Mouse (Mus musculus): ENCODE results near the gene Nln. TPM values are rescaled to one million over a fixed set of nuclear protein-coding genes. Genes with fewer than 3 reads are reported as not detected.

The Nln gene
- polyA plus RNA-seq, 1 experiment from 2014 or later, result 22.1 TPM

DNA sequence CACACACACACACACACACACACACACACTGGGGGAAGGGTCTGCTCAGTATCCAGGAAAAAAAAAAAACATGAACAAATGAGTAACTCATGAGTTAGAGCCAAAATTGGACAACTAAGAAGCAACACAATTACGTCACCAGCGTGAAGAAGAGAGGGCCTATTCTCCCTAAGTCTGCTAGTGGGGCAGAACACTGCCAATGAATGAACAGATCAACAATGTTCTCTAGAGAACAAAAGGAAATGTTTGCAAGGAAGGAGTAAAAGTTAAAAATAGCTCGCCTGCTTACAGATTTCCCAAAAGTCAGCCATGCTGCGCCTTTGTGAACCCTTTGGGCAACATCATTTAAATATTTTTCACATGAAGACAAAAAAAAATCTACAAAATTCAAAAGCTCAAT lies 69.6 kb downstream of the Nln start:
- no peaks in the 10 kb centered on the region for H3K9me3 ChIP-seq (ENCODE audit: control insufficient read depth, low read length)
- H3K36me3 ChIP-seq (ENCODE audit: control insufficient read depth, insufficient read depth, low read length), result no peaks in the 10 kb centered on the region
- H3K4me3 ChIP-seq (ENCODE audit: low read length), result no peak overlapping the region
- WGBS, result 67% methylated on average over 4 of the region's 4 CpGs
- no peak overlapping the region for H3K9ac ChIP-seq (ENCODE audit: low read length)
- H3K4me1 ChIP-seq (replicated peaks; ENCODE audit: control insufficient read depth, insufficient read depth, low read length), result peaks cover 44% of the 10 kb centered on the region
- H3K27me3 ChIP-seq (ENCODE audit: control insufficient read depth, insufficient read depth, low read depth, low read length), result no peaks in the 10 kb centered on the region
- no peak overlapping the region for H3K4me2 ChIP-seq (ENCODE audit: low read depth, low read length)
- ATAC-seq (ENCODE audit: low read depth), result no peak
- H3K27ac ChIP-seq (ENCODE audit: low read length), result peak overlapping the region; percentile 22

- no peak for ATAC-seq (ENCODE audit: low read depth)
- WGBS, result 91% methylated on average over 7 of the region's 7 CpGs
- Histone ChIP-seq H3K9ac (ENCODE audit: low read length) (no peak overlapping the region; the same call in 1 of the 2 replicates), H3K4me3 (ENCODE audit: low read length) (no peak overlapping the region), H3K27ac (ENCODE audit: low read length) (no peak overlapping the region), H3K4me1 (replicated peaks; ENCODE audit: control insufficient read depth, insufficient read depth, low read length) (peaks cover 51% of the 10 kb centered on the region), H3K36me3 (ENCODE audit: control insufficient read depth, insufficient read depth, low read length) (no peaks in the 10 kb centered on the region), H3K4me2 (ENCODE audit: low read depth, low read length) (no peak overlapping the region), H3K9me3 (ENCODE audit: control insufficient read depth, low read length) (no peaks in the 10 kb centered on the region), H3K27me3 (ENCODE audit: control insufficient read depth, insufficient read depth, low read depth, low read length) (no peaks in the 10 kb centered on the region)
Observed at GRCm38 (mm10) chr13:104038891-104039290, 70.5 kb downstream of the Nln start.

DNA sequence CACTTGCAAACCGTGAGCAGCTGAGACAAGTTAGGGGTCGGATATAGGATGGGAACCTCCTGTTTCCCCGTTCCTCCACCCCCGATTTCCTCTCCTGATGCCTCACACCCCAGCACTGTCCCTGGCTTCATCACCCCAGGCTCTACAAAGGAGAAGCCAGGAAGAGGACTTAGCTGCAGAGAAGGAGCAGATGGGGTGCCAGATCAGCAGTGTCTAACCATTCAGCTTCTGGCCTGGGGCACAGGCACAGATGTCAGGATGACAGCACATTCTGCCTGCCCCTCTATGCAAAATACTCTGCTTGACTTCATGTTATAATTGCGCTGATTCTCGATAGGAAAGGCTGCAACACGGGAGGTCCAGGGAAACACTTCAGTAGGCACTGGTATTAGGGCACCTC lies 71.1 kb downstream of the Nln start:
- no peaks in the 10 kb centered on the region for H3K36me3 ChIP-seq (ENCODE audit: control insufficient read depth, insufficient read depth, low read length)
- peak overlapping the region; percentile 95 for H3K27ac ChIP-seq (ENCODE audit: low read length)
- H3K4me3 ChIP-seq (ENCODE audit: low read length), result peak overlapping the region; percentile 9; the same call in 1 of the 2 replicates
- H3K4me2 ChIP-seq (ENCODE audit: low read depth, low read length), result peak overlapping the region; percentile 39
- no peaks in the 10 kb centered on the region for H3K9me3 ChIP-seq (ENCODE audit: control insufficient read depth, low read length)
- no peaks in the 10 kb centered on the region for H3K27me3 ChIP-seq (ENCODE audit: control insufficient read depth, insufficient read depth, low read depth, low read length)
- 48% methylated on average over 7 of the region's 7 CpGs for WGBS
- peak overlapping the region; percentile 55 for H3K9ac ChIP-seq (ENCODE audit: low read length)
- ATAC-seq (ENCODE audit: low read depth), result no peak
- H3K4me1 ChIP-seq (replicated peaks; ENCODE audit: control insufficient read depth, insufficient read depth, low read length), result peaks cover 51% of the 10 kb centered on the region

DNA sequence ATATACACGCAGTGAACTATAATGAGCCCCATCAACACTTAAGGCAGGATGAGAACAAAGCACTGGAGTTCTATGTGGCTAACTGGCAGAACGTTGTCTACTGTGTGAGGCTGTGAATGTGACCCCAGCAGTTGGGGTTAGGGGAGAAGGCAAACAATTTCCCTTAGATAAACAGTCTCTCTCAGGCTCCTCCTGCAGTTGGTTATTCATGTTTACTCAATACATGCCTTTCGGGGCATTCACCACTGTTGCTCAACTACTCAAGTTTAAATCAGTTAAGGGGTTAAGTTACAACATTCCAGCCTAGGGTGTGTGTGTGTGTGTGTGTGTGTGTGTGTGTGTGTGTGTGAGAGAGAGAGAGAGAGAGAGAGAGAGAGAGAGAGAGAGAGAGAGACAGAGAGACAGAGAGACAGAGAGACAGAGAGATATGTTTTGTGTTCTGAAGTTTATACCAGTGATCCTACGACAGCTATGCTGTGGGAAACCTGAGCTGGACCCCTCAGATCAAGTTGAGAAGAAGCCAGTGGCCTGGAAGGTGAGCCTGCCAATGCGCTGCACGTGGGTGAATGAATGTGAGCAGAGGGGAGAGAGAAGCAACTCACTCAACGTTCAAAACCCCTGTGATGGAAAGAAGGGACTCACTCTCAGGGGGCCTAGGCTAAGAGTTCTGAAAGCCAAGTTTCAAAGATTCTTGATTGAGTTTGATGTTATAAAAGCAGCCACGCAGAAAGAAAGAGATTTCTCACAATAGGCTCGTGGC lies 71.7 kb downstream of the Nln start:
- WGBS, result 20% methylated on average over 9 of the region's 9 CpGs
- Histone ChIP-seq H3K27me3 (ENCODE audit: control insufficient read depth, insufficient read depth, low read depth, low read length) (no peaks in the 10 kb centered on the region), H3K4me2 (ENCODE audit: low read depth, low read length) (peak overlapping the region; percentile 46), H3K4me1 (replicated peaks; ENCODE audit: control insufficient read depth, insufficient read depth, low read length) (peaks cover 57% of the 10 kb centered on the region), H3K4me3 (ENCODE audit: low read length) (peak overlapping the region; percentile 9; the same call in 1 of the 2 replicates), H3K9ac (ENCODE audit: low read length) (peak overlapping the region; percentile 55), H3K27ac (ENCODE audit: low read length) (peak overlapping the region; percentile 95), H3K36me3 (ENCODE audit: control insufficient read depth, insufficient read depth, low read length) (no peaks in the 10 kb centered on the region), H3K9me3 (ENCODE audit: control insufficient read depth, low read length) (no peaks in the 10 kb centered on the region)
- ATAC-seq (ENCODE audit: low read depth), result peak; percentile 89

- 36% methylated on average over 23 of the region's 23 CpGs for WGBS
- Histone ChIP-seq H3K9me3 (ENCODE audit: control insufficient read depth, low read length) (no peaks in the 10 kb centered on the region), H3K9ac (ENCODE audit: low read length) (peak overlapping the region; percentile 42; the same call in 1 of the 2 replicates), H3K4me3 (ENCODE audit: low read length) (peak overlapping the region; percentile 20), H3K36me3 (ENCODE audit: control insufficient read depth, insufficient read depth, low read length) (no peaks in the 10 kb centered on the region), H3K4me1 (replicated peaks; ENCODE audit: control insufficient read depth, insufficient read depth, low read length) (peaks cover 67% of the 10 kb centered on the region), H3K4me2 (ENCODE audit: low read depth, low read length) (peak overlapping the region; percentile 46), H3K27ac (ENCODE audit: low read length) (peak overlapping the region; percentile 95), H3K27me3 (ENCODE audit: control insufficient read depth, insufficient read depth, low read depth, low read length) (no peaks in the 10 kb centered on the region)
- ATAC-seq (ENCODE audit: low read depth), result peak; percentile 76
Observed at GRCm38 (mm10) chr13:104036494-104037290, 72.7 kb downstream of the Nln start.

DNA sequence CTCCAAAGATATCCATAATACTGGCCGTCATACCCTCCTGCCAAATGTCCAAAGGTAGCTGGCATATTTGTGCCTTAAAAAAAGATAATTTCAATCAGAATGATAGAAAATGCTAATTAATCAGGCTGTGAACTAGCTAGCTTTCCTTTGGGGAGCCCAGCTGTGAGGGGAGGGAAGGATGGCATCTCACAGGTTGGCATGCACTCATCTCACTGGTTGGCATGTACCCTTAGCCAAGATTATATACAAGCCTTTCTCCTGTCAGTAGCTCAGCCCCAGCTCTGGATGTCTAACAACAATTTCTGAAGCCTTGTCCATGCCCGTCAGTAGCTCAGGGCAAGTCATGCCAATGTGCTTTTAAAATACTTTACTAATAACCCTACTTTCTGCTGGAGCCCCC lies 73.8 kb downstream of the Nln start:
- Histone ChIP-seq H3K4me2 (ENCODE audit: low read depth, low read length) (no peak overlapping the region), H3K36me3 (ENCODE audit: control insufficient read depth, insufficient read depth, low read length) (no peaks in the 10 kb centered on the region), H3K9ac (ENCODE audit: low read length) (no peak overlapping the region), H3K27ac (ENCODE audit: low read length) (peak overlapping the region; percentile 95), H3K4me1 (replicated peaks; ENCODE audit: control insufficient read depth, insufficient read depth, low read length) (peaks cover 71% of the 10 kb centered on the region), H3K9me3 (ENCODE audit: control insufficient read depth, low read length) (no peaks in the 10 kb centered on the region), H3K4me3 (ENCODE audit: low read length) (no peak overlapping the region), H3K27me3 (ENCODE audit: control insufficient read depth, insufficient read depth, low read depth, low read length) (no peaks in the 10 kb centered on the region)
- no peak for ATAC-seq (ENCODE audit: low read depth)
- WGBS, result 70% methylated on average over 2 of the region's 2 CpGs

- Histone ChIP-seq H3K27me3 (ENCODE audit: control insufficient read depth, insufficient read depth, low read depth, low read length) (no peaks in the 10 kb centered on the region), H3K9ac (ENCODE audit: low read length) (no peak overlapping the region), H3K4me1 (replicated peaks; ENCODE audit: control insufficient read depth, insufficient read depth, low read length) (peaks cover 68% of the 10 kb centered on the region), H3K27ac (ENCODE audit: low read length) (peak overlapping the region; percentile 61), H3K4me3 (ENCODE audit: low read length) (no peak overlapping the region), H3K9me3 (ENCODE audit: control insufficient read depth, low read length) (no peaks in the 10 kb centered on the region), H3K4me2 (ENCODE audit: low read depth, low read length) (no peak overlapping the region), H3K36me3 (ENCODE audit: control insufficient read depth, insufficient read depth, low read length) (no peaks in the 10 kb centered on the region)
- ATAC-seq (ENCODE audit: low read depth), result no peak
- WGBS, result 27% methylated on average over 6 of the region's 6 CpGs
Observed at GRCm38 (mm10) chr13:104034854-104035253, 74.6 kb downstream of the Nln start.

GRCm38 (mm10) chr13:104032620-104033133 lies 76.7 kb downstream of the Nln start:
- peak overlapping the region; percentile 75 for H3K27ac ChIP-seq (ENCODE audit: low read length)
- H3K9me3 ChIP-seq (ENCODE audit: control insufficient read depth, low read length), result no peaks in the 10 kb centered on the region
- 10% methylated on average over 3 of the region's 3 CpGs for WGBS
- no peak overlapping the region for H3K4me3 ChIP-seq (ENCODE audit: low read length)
- H3K27me3 ChIP-seq (ENCODE audit: control insufficient read depth, insufficient read depth, low read depth, low read length), result no peaks in the 10 kb centered on the region
- no peaks in the 10 kb centered on the region for H3K36me3 ChIP-seq (ENCODE audit: control insufficient read depth, insufficient read depth, low read length)
- 0 out of 2 replicates have a peak, but pooled peaks have one; percentile 1 for ATAC-seq (ENCODE audit: low read depth)
- H3K4me1 ChIP-seq (replicated peaks; ENCODE audit: control insufficient read depth, insufficient read depth, low read length), result peaks cover 49% of the 10 kb centered on the region
- H3K9ac ChIP-seq (ENCODE audit: low read length), result no peak overlapping the region
- no peak overlapping the region for H3K4me2 ChIP-seq (ENCODE audit: low read depth, low read length)

GRCm38 (mm10) chr13:104031821-104032331 lies 77.5 kb downstream of the Nln start:
- peaks cover 42% of the 10 kb centered on the region for H3K4me1 ChIP-seq (replicated peaks; ENCODE audit: control insufficient read depth, insufficient read depth, low read length)
- H3K4me3 ChIP-seq (ENCODE audit: low read length), result no peak overlapping the region
- H3K27ac ChIP-seq (ENCODE audit: low read length), result peak overlapping the region; percentile 75
- no peaks in the 10 kb centered on the region for H3K9me3 ChIP-seq (ENCODE audit: control insufficient read depth, low read length)
- WGBS, result 37% methylated on average over 12 of the region's 12 CpGs
- no peaks in the 10 kb centered on the region for H3K27me3 ChIP-seq (ENCODE audit: control insufficient read depth, insufficient read depth, low read depth, low read length)
- no peak overlapping the region for H3K9ac ChIP-seq (ENCODE audit: low read length)
- peak; percentile 48 for ATAC-seq (ENCODE audit: low read depth)
- no peak overlapping the region for H3K4me2 ChIP-seq (ENCODE audit: low read depth, low read length)
- no peaks in the 10 kb centered on the region for H3K36me3 ChIP-seq (ENCODE audit: control insufficient read depth, insufficient read depth, low read length)

All from lung, embryonic 16.5 days (tissue).